Mouse (Mus musculus): ENCODE measurements around the gene Cacna1a. TPM values are rescaled to one million over a fixed set of nuclear protein-coding genes. Genes with fewer than 3 reads are reported as not detected.

Cacna1a gene
- polyA plus RNA-seq, 1 experiment from 2014 or later = 20.0 TPM

- H3K4me2 ChIP-seq (ENCODE audit: low read length) = no peak overlapping the region
- 0 out of 2 replicates have a peak, but pooled peaks have one; percentile 12 for ATAC-seq
- no peaks in the 10 kb centered on the region for H3K27me3 ChIP-seq (ENCODE audit: control insufficient read depth, insufficient read depth, low read depth, low read length)
- H3K27ac ChIP-seq (ENCODE audit: low read length) = no peak overlapping the region
- 71% methylated on average over 11 of the region's 11 CpGs for WGBS
- peaks cover 3% of the 10 kb centered on the region; the same call in 1 of the 2 replicates for H3K4me1 ChIP-seq (ENCODE audit: control insufficient read depth, insufficient read depth, low read length)
- H3K36me3 ChIP-seq (ENCODE audit: control insufficient read depth, insufficient read depth, low read length) = no peaks in the 10 kb centered on the region
- H3K9ac ChIP-seq (ENCODE audit: low read depth, low read length) = no peak overlapping the region
- no peak overlapping the region for H3K4me3 ChIP-seq (ENCODE audit: low read depth, low read length)
- H3K9me3 ChIP-seq (replicated peaks; ENCODE audit: control insufficient read depth, low read length, poor library complexity, severe bottlenecking) = no peaks in the 10 kb centered on the region
These were observed 31.8 kb upstream of the Cacna1a start for GRCm38 (mm10) chr8:84356482-84356881.

DNA sequence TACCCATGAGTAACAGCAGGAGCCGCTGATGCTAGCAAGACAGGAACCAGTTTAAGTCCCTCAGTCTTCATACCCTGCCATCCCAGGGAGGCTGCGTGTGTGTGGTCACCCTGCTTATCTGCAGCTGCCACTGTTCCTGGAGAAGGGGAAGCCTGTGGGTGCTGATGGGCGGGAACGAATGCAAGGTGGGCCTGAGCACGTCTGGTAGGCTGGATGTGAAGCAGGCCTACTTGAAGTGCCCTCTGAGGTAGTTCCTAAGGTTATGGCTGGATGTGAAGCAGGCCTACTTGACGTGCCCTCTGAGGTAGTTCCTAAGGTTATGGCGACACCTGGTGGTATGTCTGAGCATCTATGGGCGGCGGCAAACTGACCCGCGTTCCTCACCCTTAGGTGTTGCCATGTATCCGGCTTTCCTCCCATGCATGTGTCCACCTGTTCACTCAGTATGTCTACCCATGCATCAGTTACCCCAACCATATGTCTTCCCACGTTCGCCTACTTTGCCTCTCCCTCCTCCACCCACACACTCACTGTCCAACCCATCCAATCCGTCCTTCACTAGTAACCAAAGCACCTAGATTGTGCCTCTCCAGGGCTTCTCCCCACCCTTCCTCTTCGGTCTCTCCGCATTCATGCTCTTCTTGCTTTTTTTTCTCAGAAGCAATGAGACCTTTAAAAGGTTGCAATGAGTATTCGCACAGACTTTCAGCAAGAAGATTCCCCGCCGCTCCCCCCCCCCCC lies 30.4 kb upstream of the Cacna1a start:
- Histone ChIP-seq H3K9ac (ENCODE audit: low read depth, low read length) (no peak overlapping the region), H3K4me3 (ENCODE audit: low read depth, low read length) (no peak overlapping the region), H3K36me3 (ENCODE audit: control insufficient read depth, insufficient read depth, low read length) (no peaks in the 10 kb centered on the region), H3K27me3 (ENCODE audit: control insufficient read depth, insufficient read depth, low read depth, low read length) (peaks cover 5% of the 10 kb centered on the region; the same call in 1 of the 2 replicates), H3K9me3 (replicated peaks; ENCODE audit: control insufficient read depth, low read length, poor library complexity, severe bottlenecking) (no peaks in the 10 kb centered on the region), H3K27ac (ENCODE audit: low read length) (no peak overlapping the region), H3K4me2 (ENCODE audit: low read length) (peak overlapping the region; percentile 26), H3K4me1 (ENCODE audit: control insufficient read depth, insufficient read depth, low read length) (peaks cover 3% of the 10 kb centered on the region; the same call in 1 of the 2 replicates)
- 26% methylated on average over 19 of the region's 20 CpGs for WGBS
- ATAC-seq = peak; percentile 85

GRCm38 (mm10) chr8:84363428-84364134 lies 24.7 kb upstream of the Cacna1a start:
- Histone ChIP-seq H3K27ac (ENCODE audit: low read length) (no peak overlapping the region), H3K4me3 (ENCODE audit: low read depth, low read length) (no peak overlapping the region)
- 12% methylated on average over 23 of the region's 23 CpGs for WGBS

DNA sequence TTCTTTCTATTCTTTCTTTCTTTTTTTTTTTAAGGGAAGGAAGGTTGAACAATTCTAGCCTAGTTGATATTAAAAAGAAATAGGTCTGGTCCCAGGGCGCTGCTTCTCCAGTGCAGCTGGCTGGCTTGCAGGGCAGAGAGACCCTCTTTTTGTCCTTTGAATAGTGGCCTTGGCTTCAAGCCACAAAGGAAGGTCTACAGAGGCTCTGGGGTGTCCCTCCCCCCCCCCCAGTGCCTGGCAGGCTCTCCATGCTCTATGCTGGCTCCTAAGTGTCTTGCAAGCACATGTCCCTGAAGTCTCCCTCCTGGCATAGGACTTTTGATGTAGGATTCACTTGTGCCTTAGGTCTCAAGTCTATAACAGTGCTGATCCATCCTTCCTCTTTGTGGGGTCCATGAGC lies 23.0 kb upstream of the Cacna1a start:
- ATAC-seq = no peak
- no peak overlapping the region for H3K9ac ChIP-seq (ENCODE audit: low read depth, low read length)
- H3K36me3 ChIP-seq (ENCODE audit: control insufficient read depth, insufficient read depth, low read length) = no peaks in the 10 kb centered on the region
- H3K4me3 ChIP-seq (ENCODE audit: low read depth, low read length) = no peak overlapping the region
- 52% methylated on average over 1 of the region's 1 CpGs for whole genome bisulfite sequencing
- H3K9me3 ChIP-seq (replicated peaks; ENCODE audit: control insufficient read depth, low read length, poor library complexity, severe bottlenecking) = no peaks in the 10 kb centered on the region
- H3K4me1 ChIP-seq (ENCODE audit: control insufficient read depth, insufficient read depth, low read length) = no peaks in the 10 kb centered on the region
- H3K27ac ChIP-seq (ENCODE audit: low read length) = no peak overlapping the region
- peaks cover 7% of the 10 kb centered on the region; the same call in 1 of the 2 replicates for H3K27me3 ChIP-seq (ENCODE audit: control insufficient read depth, insufficient read depth, low read depth, low read length)
- H3K4me2 ChIP-seq (ENCODE audit: low read length) = no peak overlapping the region

More at GRCm38 (mm10) chr8:84363428-84364134, 24.7 kb upstream of the Cacna1a start:
- H3K9ac ChIP-seq (ENCODE audit: low read depth, low read length) = no peak overlapping the region
- H3K27me3 ChIP-seq (ENCODE audit: control insufficient read depth, insufficient read depth, low read depth, low read length) = peaks cover 7% of the 10 kb centered on the region; the same call in 1 of the 2 replicates
- no peaks in the 10 kb centered on the region for H3K9me3 ChIP-seq (replicated peaks; ENCODE audit: control insufficient read depth, low read length, poor library complexity, severe bottlenecking)
- peak overlapping the region; percentile 12; the same call in 1 of the 2 replicates for H3K4me2 ChIP-seq (ENCODE audit: low read length)
- peak; percentile 67; the same call in 1 of the 2 replicates for ATAC-seq
- H3K4me1 ChIP-seq (ENCODE audit: control insufficient read depth, insufficient read depth, low read length) = no peaks in the 10 kb centered on the region
- H3K36me3 ChIP-seq (ENCODE audit: control insufficient read depth, insufficient read depth, low read length) = no peaks in the 10 kb centered on the region

- Histone ChIP-seq H3K4me1 (ENCODE audit: control insufficient read depth, insufficient read depth, low read length) (no peaks in the 10 kb centered on the region), H3K9ac (ENCODE audit: low read depth, low read length) (no peak overlapping the region), H3K9me3 (replicated peaks; ENCODE audit: control insufficient read depth, low read length, poor library complexity, severe bottlenecking) (no peaks in the 10 kb centered on the region), H3K36me3 (ENCODE audit: control insufficient read depth, insufficient read depth, low read length) (no peaks in the 10 kb centered on the region), H3K4me3 (ENCODE audit: low read depth, low read length) (no peak overlapping the region), H3K27me3 (ENCODE audit: control insufficient read depth, insufficient read depth, low read depth, low read length) (no peaks in the 10 kb centered on the region), H3K4me2 (ENCODE audit: low read length) (no peak overlapping the region), H3K27ac (ENCODE audit: low read length) (no peak overlapping the region)
- WGBS = 76% methylated on average over 4 of the region's 4 CpGs
- ATAC-seq = no peak
These were observed 17.3 kb upstream of the Cacna1a start for GRCm38 (mm10) chr8:84370972-84371371.

GRCm38 (mm10) chr8:84375038-84375437 lies 13.2 kb upstream of the Cacna1a start:
- H3K4me2 ChIP-seq (ENCODE audit: low read length) = no peak overlapping the region
- no peak for ATAC-seq
- 31% methylated on average over 5 of the region's 5 CpGs for WGBS

GRCm38 (mm10) chr8:84375803-84376202 lies 12.4 kb upstream of the Cacna1a start:
- WGBS = 90% methylated on average over 5 of the region's 5 CpGs
- Histone ChIP-seq H3K27ac (ENCODE audit: low read length) (no peak overlapping the region), H3K4me2 (ENCODE audit: low read length) (no peak overlapping the region), H3K9ac (ENCODE audit: low read depth, low read length) (no peak overlapping the region), H3K36me3 (ENCODE audit: control insufficient read depth, insufficient read depth, low read length) (no peaks in the 10 kb centered on the region), H3K4me1 (ENCODE audit: control insufficient read depth, insufficient read depth, low read length) (no peaks in the 10 kb centered on the region), H3K9me3 (replicated peaks; ENCODE audit: control insufficient read depth, low read length, poor library complexity, severe bottlenecking) (no peaks in the 10 kb centered on the region), H3K4me3 (ENCODE audit: low read depth, low read length) (no peak overlapping the region), H3K27me3 (ENCODE audit: control insufficient read depth, insufficient read depth, low read depth, low read length) (no peaks in the 10 kb centered on the region)
- ATAC-seq = no peak

More at GRCm38 (mm10) chr8:84375038-84375437, 13.2 kb upstream of the Cacna1a start:
- no peaks in the 10 kb centered on the region for H3K36me3 ChIP-seq (ENCODE audit: control insufficient read depth, insufficient read depth, low read length)
- no peaks in the 10 kb centered on the region for H3K9me3 ChIP-seq (replicated peaks; ENCODE audit: control insufficient read depth, low read length, poor library complexity, severe bottlenecking)
- H3K27ac ChIP-seq (ENCODE audit: low read length) = no peak overlapping the region
- no peak overlapping the region for H3K4me3 ChIP-seq (ENCODE audit: low read depth, low read length)
- H3K27me3 ChIP-seq (ENCODE audit: control insufficient read depth, insufficient read depth, low read depth, low read length) = no peaks in the 10 kb centered on the region
- no peaks in the 10 kb centered on the region for H3K4me1 ChIP-seq (ENCODE audit: control insufficient read depth, insufficient read depth, low read length)
- H3K9ac ChIP-seq (ENCODE audit: low read depth, low read length) = no peak overlapping the region

GRCm38 (mm10) chr8:84376564-84376963 lies 11.7 kb upstream of the Cacna1a start:
- no peak overlapping the region for H3K4me2 ChIP-seq (ENCODE audit: low read length)
- H3K36me3 ChIP-seq (ENCODE audit: control insufficient read depth, insufficient read depth, low read length) = no peaks in the 10 kb centered on the region
- H3K4me1 ChIP-seq (ENCODE audit: control insufficient read depth, insufficient read depth, low read length) = no peaks in the 10 kb centered on the region
- ATAC-seq = no peak
- no peak overlapping the region for H3K27ac ChIP-seq (ENCODE audit: low read length)
- H3K27me3 ChIP-seq (ENCODE audit: control insufficient read depth, insufficient read depth, low read depth, low read length) = no peaks in the 10 kb centered on the region
- H3K4me3 ChIP-seq (ENCODE audit: low read depth, low read length) = no peak overlapping the region
- H3K9me3 ChIP-seq (replicated peaks; ENCODE audit: control insufficient read depth, low read length, poor library complexity, severe bottlenecking) = no peaks in the 10 kb centered on the region
- H3K9ac ChIP-seq (ENCODE audit: low read depth, low read length) = no peak overlapping the region
- 88% methylated on average over 6 of the region's 6 CpGs for WGBS

GRCm38 (mm10) chr8:84381676-84382075 lies 6.6 kb upstream of the Cacna1a start:
- WGBS = 79% methylated on average over 7 of the region's 7 CpGs
- no peaks in the 10 kb centered on the region for H3K4me1 ChIP-seq (ENCODE audit: control insufficient read depth, insufficient read depth, low read length)

More at GRCm38 (mm10) chr8:84381676-84382075, 6.6 kb upstream of the Cacna1a start:
- H3K9me3 ChIP-seq (replicated peaks; ENCODE audit: control insufficient read depth, low read length, poor library complexity, severe bottlenecking) = no peaks in the 10 kb centered on the region
- ATAC-seq = no peak
- no peaks in the 10 kb centered on the region for H3K27me3 ChIP-seq (ENCODE audit: control insufficient read depth, insufficient read depth, low read depth, low read length)
- H3K4me2 ChIP-seq (ENCODE audit: low read length) = no peak overlapping the region
- H3K27ac ChIP-seq (ENCODE audit: low read length) = no peak overlapping the region
- H3K9ac ChIP-seq (ENCODE audit: low read depth, low read length) = no peak overlapping the region
- no peaks in the 10 kb centered on the region for H3K36me3 ChIP-seq (ENCODE audit: control insufficient read depth, insufficient read depth, low read length)
- no peak overlapping the region for H3K4me3 ChIP-seq (ENCODE audit: low read depth, low read length)
